23 mouse cellular contexts compared by ENCODE assay signal in genomic region chr10:13485958-13486357, GRCm38 (mm10). TPM values are rescaled to one million over a fixed set of nuclear protein-coding genes. Genes with fewer than 3 reads are reported as not detected.
"Had no signal": no experiment of that assay in that cellular context is flagged by ENCODE, and none has a peak within 500 bp of the region (broad histone marks: within the 10 kb centered on the region; RNA-seq: fewer than 3 reads in every experiment).

No protein-coding gene starts in this region.

- H3K27ac ChIP-seq: limb, embryonic 12.5 days; limb, embryonic 15.5 days; liver, embryonic 14.5 days; macrophage; midbrain, embryonic 12.5 days; neural tube, embryonic 12.5 days; stomach, postnatal 0 days had no signal

- ATAC-seq: liver, postnatal 0 days; lung, postnatal 0 days had no signal

- H3K4me1 ChIP-seq: limb, embryonic 12.5 days; limb, embryonic 15.5 days; midbrain, embryonic 12.5 days; neural tube, embryonic 12.5 days had no signal

- DNase-seq: kidney, adult 18-20 months; kidney, adult 9 months; kidney, postnatal 14 days; kidney, postnatal 4 days; left cerebral cortex, postnatal 4 days; liver, postnatal 0 days; lung, embryonic 14.5 days; right cerebral cortex, adult 18-20 months; right cerebral cortex, postnatal 14 days; right cerebral cortex, postnatal 4 days; thymus, adult 2 months; thymus, postnatal 14 days; thymus, postnatal 4 days had no signal

- H3K4me3 ChIP-seq: limb, embryonic 12.5 days; limb, embryonic 15.5 days; midbrain, embryonic 12.5 days; myocyte; neural tube, embryonic 12.5 days had no signal

- H3K4me2 ChIP-seq: limb, embryonic 12.5 days; limb, embryonic 15.5 days; liver, embryonic 11.5 days; lung, embryonic 14.5 days; midbrain, embryonic 12.5 days; neural tube, embryonic 12.5 days had no signal

- H3K9ac ChIP-seq: limb, embryonic 12.5 days; limb, embryonic 15.5 days; liver, embryonic 14.5 days; liver, postnatal 0 days; lung, embryonic 14.5 days; midbrain, embryonic 12.5 days; neural tube, embryonic 12.5 days had no signal

- H3K9me3 ChIP-seq: limb, embryonic 12.5 days; limb, embryonic 15.5 days; midbrain, embryonic 12.5 days; neural tube, embryonic 12.5 days had no signal

- H3K36me3 ChIP-seq: limb, embryonic 12.5 days; limb, embryonic 15.5 days; midbrain, embryonic 12.5 days; neural tube, embryonic 12.5 days had no signal

- H3K27me3 ChIP-seq: limb, embryonic 12.5 days; limb, embryonic 15.5 days; midbrain, embryonic 12.5 days; neural tube, embryonic 12.5 days had no signal

RNA-seq across cellular contexts. Expression of gene Phactr2, which starts 11.7 kb away (rescaled TPM):
- polyA plus RNA-seq: myocyte had no signal
